Mouse (Mus musculus) frontal cortex, postnatal 10 days (tissue): Measurements from ENCODE around the gene Btc.

Source experiments
- DNase-seq, 2 experiments: peaks; one replicate each; pipeline ENCODE4 v3.0.0; 2022; ENCODE audit warnings: low spot score in 2 of 2, mixed read lengths in 1 of 2

Btc gene

DNA sequence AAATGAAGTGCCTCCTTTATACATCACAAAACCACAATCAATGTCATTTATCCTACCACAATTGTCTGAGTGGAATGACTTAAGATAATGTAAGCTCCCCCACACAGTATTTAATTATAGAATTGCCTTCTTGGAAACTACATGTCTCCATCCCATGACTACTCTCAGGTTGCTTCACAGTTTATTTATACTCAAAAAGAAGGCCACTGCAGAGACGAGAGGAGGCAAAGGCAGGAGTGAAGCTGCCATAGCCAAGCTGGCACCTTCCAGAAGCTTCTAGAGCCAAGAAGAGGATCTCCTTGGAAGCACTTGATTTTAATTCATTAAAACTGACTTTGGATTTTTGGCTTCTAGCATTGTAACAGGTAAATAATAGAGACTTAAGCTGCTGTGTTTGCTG, 81.0 kb downstream of the Btc start:
- DNase-seq: no peak

DNA sequence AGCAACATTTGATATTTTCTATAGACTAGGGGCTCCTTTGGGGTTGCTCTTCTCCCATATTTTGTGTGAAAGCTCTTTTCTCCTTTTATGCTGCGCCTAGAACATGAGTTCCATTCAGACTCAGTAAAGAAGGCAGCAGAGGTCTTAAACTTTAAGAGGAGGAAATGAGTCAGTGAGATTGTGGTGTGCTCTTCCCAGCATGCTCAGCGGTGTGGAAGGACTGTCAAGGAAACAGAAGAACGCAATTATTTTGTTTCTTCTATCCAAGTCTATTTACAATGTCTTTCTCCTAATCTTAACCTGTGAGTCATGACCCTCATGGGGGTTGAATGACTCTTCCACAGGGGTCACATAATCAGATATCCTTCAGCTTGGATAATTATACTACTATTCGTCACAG, 82.4 kb downstream of the Btc start:
- DNase-seq: no peak

DNA sequence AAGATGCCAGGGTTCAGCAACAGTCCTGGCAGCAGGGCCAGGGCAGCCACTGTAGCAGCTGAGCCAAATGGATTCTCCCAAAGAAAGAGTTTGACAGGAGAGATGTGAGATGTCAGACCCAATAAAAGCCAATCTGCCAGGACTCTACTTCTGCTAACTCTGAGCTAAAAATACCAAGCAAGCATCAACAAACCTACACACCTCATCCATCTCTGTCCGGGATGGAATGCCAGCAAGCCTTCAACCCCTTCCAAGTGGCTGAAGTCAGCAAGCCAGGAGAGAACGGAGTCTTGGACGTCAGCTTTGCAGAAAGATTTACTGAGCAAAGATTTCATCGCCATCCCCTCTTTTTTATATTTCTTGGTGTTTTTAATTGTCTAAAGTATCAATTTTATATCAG, 88.8 kb downstream of the Btc start:
- no peak for DNase-seq

DNA sequence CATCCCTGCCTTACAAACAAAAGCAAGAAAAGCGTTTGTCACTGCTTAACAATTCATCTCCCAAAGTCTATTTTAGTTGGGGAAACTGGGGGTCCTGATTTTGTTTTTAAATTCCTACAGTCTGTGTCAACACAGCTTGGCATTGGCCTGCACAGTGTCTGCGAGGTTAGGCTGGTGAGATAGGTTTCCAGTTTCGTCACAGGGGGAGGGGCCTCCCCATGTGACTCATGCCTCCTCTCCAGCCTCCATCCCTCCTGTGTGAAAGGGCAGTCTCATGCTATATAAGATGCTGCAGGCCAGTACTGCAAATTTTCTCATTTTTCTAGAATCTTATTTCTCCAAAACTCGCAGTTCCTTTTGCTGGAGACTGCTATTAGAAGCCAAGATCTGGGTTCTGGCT, 91.0 kb downstream of the Btc start:
- no peak for DNase-seq

DNA sequence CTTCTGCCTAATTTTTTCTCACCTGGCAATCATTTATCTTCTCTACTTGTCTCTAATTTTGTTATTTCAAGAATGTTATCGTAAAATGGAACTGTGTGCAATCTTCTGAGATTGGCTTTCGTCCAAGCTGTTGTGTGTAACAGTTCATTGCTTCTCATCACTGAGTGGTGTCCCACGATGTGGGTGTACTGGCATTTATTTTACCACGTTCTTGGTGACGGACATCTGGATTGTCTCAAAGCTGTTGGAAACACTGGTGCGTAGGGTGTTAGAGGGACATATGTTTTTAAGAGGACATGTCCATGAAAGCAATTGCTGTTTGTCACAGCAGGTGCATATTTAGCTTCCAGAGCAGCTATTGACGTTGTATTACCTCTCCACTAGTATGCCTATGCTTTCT, 94.2 kb downstream of the Btc start:
- DNase-seq: no peak

DNA sequence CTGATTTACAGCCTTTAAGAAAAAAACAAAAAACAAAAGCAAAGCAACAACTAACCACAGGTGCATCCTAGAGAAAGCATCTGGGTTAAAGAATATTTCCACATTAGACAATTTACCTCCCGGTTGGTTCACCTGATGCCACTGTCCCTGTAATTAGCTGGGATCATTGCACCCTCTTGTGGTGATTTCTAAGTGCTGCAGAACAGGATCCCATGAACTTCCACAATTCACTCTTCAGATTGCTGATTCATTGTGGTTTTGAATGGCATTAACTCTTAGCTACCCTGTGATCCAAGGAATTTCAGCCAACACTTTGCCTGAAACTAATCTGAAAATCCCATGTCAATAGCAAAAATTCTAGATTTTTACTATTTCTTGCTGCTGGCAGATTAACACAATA, 94.9 kb downstream of the Btc start:
- DNase-seq: peak in 1 of 2 experiments; percentile 27
